Mouse (Mus musculus): ENCODE measurements around the gene Abhd17b. TPM values are rescaled to one million over a fixed set of nuclear protein-coding genes. Genes with fewer than 3 reads are reported as not detected.
A peak's percentile ranks its signal among the peaks of the same experiment; 100 is the strongest.

Gene Abhd17b
- polyA plus RNA-seq, 1 experiment from 2014 or later: 47.1 TPM

- no peak overlapping the region for H3K4me2 ChIP-seq (ENCODE audit: low read depth, low read length, severe bottlenecking)
- no peak overlapping the region for H3K9ac ChIP-seq (ENCODE audit: low read length)
- H3K36me3 ChIP-seq (ENCODE audit: control insufficient read depth, insufficient read depth, low read length): no peaks in the 10 kb centered on the region
- H3K9me3 ChIP-seq (ENCODE audit: control insufficient read depth, low read length): no peaks in the 10 kb centered on the region
- ATAC-seq (replicated peaks; ENCODE audit: low FRiP score): no peak
- no peak overlapping the region for H3K4me3 ChIP-seq (ENCODE audit: low read depth, low read length)
- DNase-seq (ENCODE audit: low spot score): no peak
- no peaks in the 10 kb centered on the region for H3K27me3 ChIP-seq (ENCODE audit: control insufficient read depth, insufficient read depth, low read length)
- no peak overlapping the region for H3K27ac ChIP-seq (ENCODE audit: low read depth, low read length)
- no peaks in the 10 kb centered on the region for H3K4me1 ChIP-seq (replicated peaks; ENCODE audit: control insufficient read depth, insufficient read depth, low read length)
- 85% methylated on average over 1 of the region's 1 CpGs for WGBS
Observed at GRCm38 (mm10) chr19:21643935-21644334, 9.1 kb upstream of the Abhd17b start.

GRCm38 (mm10) chr19:21645301-21645700 is 7.7 kb upstream of the Abhd17b start:
- no peak for DNase-seq (ENCODE audit: low spot score)
- Histone ChIP-seq H3K4me3 (ENCODE audit: low read depth, low read length) (no peak overlapping the region), H3K4me2 (ENCODE audit: low read depth, low read length, severe bottlenecking) (no peak overlapping the region)

GRCm38 (mm10) chr19:21646142-21646541 is 6.8 kb upstream of the Abhd17b start:
- Histone ChIP-seq H3K4me2 (ENCODE audit: low read depth, low read length, severe bottlenecking) (no peak overlapping the region), H3K4me1 (replicated peaks; ENCODE audit: control insufficient read depth, insufficient read depth, low read length) (no peaks in the 10 kb centered on the region), H3K9me3 (ENCODE audit: control insufficient read depth, low read length) (no peaks in the 10 kb centered on the region), H3K36me3 (ENCODE audit: control insufficient read depth, insufficient read depth, low read length) (no peaks in the 10 kb centered on the region), H3K27ac (ENCODE audit: low read depth, low read length) (no peak overlapping the region), H3K27me3 (ENCODE audit: control insufficient read depth, insufficient read depth, low read length) (no peaks in the 10 kb centered on the region), H3K9ac (ENCODE audit: low read length) (no peak overlapping the region), H3K4me3 (ENCODE audit: low read depth, low read length) (no peak overlapping the region)
- WGBS: 86% methylated on average over 6 of the region's 6 CpGs
- DNase-seq (ENCODE audit: low spot score) (no peak), ATAC-seq (replicated peaks; ENCODE audit: low FRiP score) (no peak)

More at GRCm38 (mm10) chr19:21645301-21645700, 7.7 kb upstream of the Abhd17b start:
- Histone ChIP-seq H3K9ac (ENCODE audit: low read length) (no peak overlapping the region), H3K27ac (ENCODE audit: low read depth, low read length) (no peak overlapping the region), H3K27me3 (ENCODE audit: control insufficient read depth, insufficient read depth, low read length) (no peaks in the 10 kb centered on the region), H3K36me3 (ENCODE audit: control insufficient read depth, insufficient read depth, low read length) (no peaks in the 10 kb centered on the region), H3K4me1 (replicated peaks; ENCODE audit: control insufficient read depth, insufficient read depth, low read length) (no peaks in the 10 kb centered on the region), H3K9me3 (ENCODE audit: control insufficient read depth, low read length) (no peaks in the 10 kb centered on the region)
- no peak for ATAC-seq (replicated peaks; ENCODE audit: low FRiP score)
- 75% methylated on average over 4 of the region's 4 CpGs for WGBS

GRCm38 (mm10) chr19:21651664-21652063 is 1.3 kb upstream of the Abhd17b start:
- Histone ChIP-seq H3K4me1 (replicated peaks; ENCODE audit: control insufficient read depth, insufficient read depth, low read length) (no peaks in the 10 kb centered on the region), H3K4me3 (ENCODE audit: low read depth, low read length) (peak overlapping the region; percentile 75), H3K4me2 (ENCODE audit: low read depth, low read length, severe bottlenecking) (peak overlapping the region; percentile 61), H3K36me3 (ENCODE audit: control insufficient read depth, insufficient read depth, low read length) (no peaks in the 10 kb centered on the region), H3K27ac (ENCODE audit: low read depth, low read length) (no peak overlapping the region), H3K9me3 (ENCODE audit: control insufficient read depth, low read length) (no peaks in the 10 kb centered on the region), H3K27me3 (ENCODE audit: control insufficient read depth, insufficient read depth, low read length) (no peaks in the 10 kb centered on the region), H3K9ac (ENCODE audit: low read length) (peak overlapping the region; percentile 93)
- DNase-seq (ENCODE audit: low spot score): no peak
- ATAC-seq (replicated peaks; ENCODE audit: low FRiP score): no peak
- 51% methylated on average over 6 of the region's 6 CpGs for WGBS

GRCm38 (mm10) chr19:21652285-21653171 is 457 bp upstream of the Abhd17b start, which contains the start of gene 1110059E24Rik:
Gene 1110059E24Rik (minus strand): TSS chr19:21652976.
- H3K36me3 ChIP-seq (ENCODE audit: control insufficient read depth, insufficient read depth, low read length): no peaks in the 10 kb centered on the region
- no peaks in the 10 kb centered on the region for H3K4me1 ChIP-seq (replicated peaks; ENCODE audit: control insufficient read depth, insufficient read depth, low read length)
- no peaks in the 10 kb centered on the region for H3K27me3 ChIP-seq (ENCODE audit: control insufficient read depth, insufficient read depth, low read length)
- no peaks in the 10 kb centered on the region for H3K9me3 ChIP-seq (ENCODE audit: control insufficient read depth, low read length)
- peak within 1 kb of the TSS; percentile 93 for H3K9ac ChIP-seq (ENCODE audit: low read length)
- DNase-seq (ENCODE audit: low spot score): peak; percentile 98
- H3K4me2 ChIP-seq (ENCODE audit: low read depth, low read length, severe bottlenecking): peak within 1 kb of the TSS; percentile 64
- WGBS: 6% methylated on average over 52 of the region's 52 CpGs
- peak within 1 kb of the TSS; percentile 96 for H3K27ac ChIP-seq (ENCODE audit: low read depth, low read length)
- peak; percentile 99 for ATAC-seq (replicated peaks; ENCODE audit: low FRiP score)
- H3K4me3 ChIP-seq (ENCODE audit: low read depth, low read length): peak within 1 kb of the TSS; percentile 75

GRCm38 (mm10) chr19:21654788-21655187 is 1.8 kb downstream of the Abhd17b start:
- DNase-seq (ENCODE audit: low spot score) (no peak), ATAC-seq (replicated peaks; ENCODE audit: low FRiP score) (no peak)

GRCm38 (mm10) chr19:21660734-21661133 is 7.7 kb downstream of the Abhd17b start:
- Histone ChIP-seq H3K4me2 (ENCODE audit: low read depth, low read length, severe bottlenecking) (no peak overlapping the region), H3K4me3 (ENCODE audit: low read depth, low read length) (no peak overlapping the region), H3K9me3 (ENCODE audit: control insufficient read depth, low read length) (no peaks in the 10 kb centered on the region), H3K9ac (ENCODE audit: low read length) (no peak overlapping the region), H3K4me1 (replicated peaks; ENCODE audit: control insufficient read depth, insufficient read depth, low read length) (no peaks in the 10 kb centered on the region), H3K27ac (ENCODE audit: low read depth, low read length) (no peak overlapping the region), H3K36me3 (ENCODE audit: control insufficient read depth, insufficient read depth, low read length) (no peaks in the 10 kb centered on the region), H3K27me3 (ENCODE audit: control insufficient read depth, insufficient read depth, low read length) (no peaks in the 10 kb centered on the region)
- DNase-seq (ENCODE audit: low spot score) (no peak), ATAC-seq (replicated peaks; ENCODE audit: low FRiP score) (no peak)
- 86% methylated on average over 1 of the region's 1 CpGs for WGBS

More at GRCm38 (mm10) chr19:21654788-21655187, 1.8 kb downstream of the Abhd17b start:
- Histone ChIP-seq H3K36me3 (ENCODE audit: control insufficient read depth, insufficient read depth, low read length) (no peaks in the 10 kb centered on the region), H3K9me3 (ENCODE audit: control insufficient read depth, low read length) (no peaks in the 10 kb centered on the region), H3K27me3 (ENCODE audit: control insufficient read depth, insufficient read depth, low read length) (no peaks in the 10 kb centered on the region), H3K27ac (ENCODE audit: low read depth, low read length) (no peak overlapping the region), H3K4me2 (ENCODE audit: low read depth, low read length, severe bottlenecking) (peak overlapping the region; percentile 64), H3K4me1 (replicated peaks; ENCODE audit: control insufficient read depth, insufficient read depth, low read length) (no peaks in the 10 kb centered on the region), H3K4me3 (ENCODE audit: low read depth, low read length) (peak overlapping the region; percentile 75), H3K9ac (ENCODE audit: low read length) (peak overlapping the region; percentile 35; the same call in 1 of the 2 replicates)
- WGBS: 76% methylated on average over 7 of the region's 7 CpGs

- H3K27me3 ChIP-seq (ENCODE audit: control insufficient read depth, insufficient read depth, low read length): no peaks in the 10 kb centered on the region
- ATAC-seq (replicated peaks; ENCODE audit: low FRiP score): no peak
- no peak overlapping the region for H3K4me2 ChIP-seq (ENCODE audit: low read depth, low read length, severe bottlenecking)
Observed at GRCm38 (mm10) chr19:21663756-21664456, 10.9 kb downstream of the Abhd17b start.

More at GRCm38 (mm10) chr19:21663756-21664456, 10.9 kb downstream of the Abhd17b start:
- H3K4me3 ChIP-seq (ENCODE audit: low read depth, low read length): no peak overlapping the region
- WGBS: 91% methylated on average over 4 of the region's 4 CpGs
- no peaks in the 10 kb centered on the region for H3K36me3 ChIP-seq (ENCODE audit: control insufficient read depth, insufficient read depth, low read length)
- H3K9ac ChIP-seq (ENCODE audit: low read length): no peak overlapping the region
- no peaks in the 10 kb centered on the region for H3K4me1 ChIP-seq (replicated peaks; ENCODE audit: control insufficient read depth, insufficient read depth, low read length)
- H3K9me3 ChIP-seq (ENCODE audit: control insufficient read depth, low read length): no peaks in the 10 kb centered on the region
- DNase-seq (ENCODE audit: low spot score): no peak
- H3K27ac ChIP-seq (ENCODE audit: low read depth, low read length): no peak overlapping the region
